17 mouse cellular contexts compared by ENCODE assay signal in genomic region chr19:20226756-20227155, GRCm38 (mm10).
"Had no signal": no experiment of that assay in that cellular context is flagged by ENCODE, and none has a peak within 500 bp of the region (broad histone marks: within the 10 kb centered on the region; RNA-seq: fewer than 3 reads in every experiment).

No protein-coding gene starts in this region.

- DNase-seq: left cerebral cortex, postnatal 4 days; liver; liver, embryonic 13.5 days; liver, postnatal 0 days; lung, adult 18-20 months; lung, adult 2 months; lung, embryonic 14.5 days; lung, postnatal 10 days; lung, postnatal 14 days; lung, postnatal 36 days; lung, postnatal 4 days; midbrain, embryonic 14.5 days had no signal

- ATAC-seq: liver, embryonic 12.5 days; liver, postnatal 0 days; lung, postnatal 0 days; midbrain, embryonic 13.5 days; midbrain, embryonic 15.5 days; midbrain, embryonic 16.5 days had no signal
